Mouse (Mus musculus) olfactory bulb, adult 2 months (tissue): ENCODE measurements around the gene D17Wsu92e.

ENCODE experiments used
- CTCF ChIP-seq: fragments of 200-500 bp; IDR thresholded peaks from 2 replicates; pipeline ENCODE4 v1.5.1; 2012; ENCODE audit warnings: low read depth, mild to moderate bottlenecking, low read length, moderate library complexity; ENCODE audit not compliant: insufficient read depth
- POLR2A ChIP-seq: fragments of 200-500 bp; IDR thresholded peaks from 2 replicates; pipeline ENCODE4 v1.6.1; 2012; ENCODE audit warnings: mild to moderate bottlenecking, low read depth, low read length, moderate library complexity; ENCODE audit not compliant: insufficient read depth

- TF ChIP-seq CTCF, result no peak
- no peak for TF ChIP-seq POLR2A
Measured at GRCm38 (mm10) chr17:27774198-27774597, 46.2 kb downstream of the D17Wsu92e start.
